Mouse (Mus musculus): Measurements from ENCODE around the gene Il17d.

- no peak for TF ChIP-seq CTCF (IDR thresholded peaks at IDR 0.05; ENCODE audit: low read depth)
- no peak for TF ChIP-seq EP300 (IDR thresholded peaks at IDR 0.05; ENCODE audit: low read depth)
These were observed 7.6 kb upstream of the Il17d start for GRCm38 (mm10) chr14:57517001-57517400.

All from liver, embryonic 14.5 days (tissue).